8 mouse cellular contexts compared by ENCODE assay signal in the genomic region with DNA sequence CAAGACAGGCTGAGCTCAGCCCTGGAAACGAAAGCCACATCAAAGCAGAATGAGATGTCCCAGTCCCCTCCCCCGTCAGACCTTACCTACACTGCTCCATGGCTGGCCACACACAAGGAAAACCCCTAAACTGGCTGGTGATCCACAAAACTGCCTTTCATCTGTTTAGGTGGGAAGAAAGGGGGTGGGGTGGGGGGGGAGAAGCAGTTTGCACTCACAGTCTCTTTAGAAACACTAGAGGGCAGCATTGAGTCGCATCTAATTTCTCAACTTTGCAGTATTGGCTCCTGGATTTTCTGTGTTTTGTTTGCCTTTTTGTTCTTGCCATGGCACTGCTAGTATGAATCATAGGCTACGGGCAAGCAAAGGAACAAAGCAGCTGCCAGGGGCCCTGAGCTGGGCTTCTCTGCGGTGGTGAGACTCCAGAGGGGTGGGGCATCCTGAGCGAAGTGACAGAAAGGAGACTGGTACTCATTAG.
DNase-seq lines count a peak whose midpoint lies in the region; ATAC-seq and TF ChIP-seq lines count a peak whose summit lies in the region.

No protein-coding gene starts in this region.

- WGBS in heart, embryonic 11.5 days (ENCODE audit: insufficient replicate concordance) = 23% methylated on average over 6 of the region's 6 CpGs
- 8% methylated on average over 6 of the region's 6 CpGs for WGBS in lung, adult 2 months
- WGBS in neural tube, embryonic 15.5 days = 17% methylated on average over 6 of the region's 6 CpGs

- H3K4me1 ChIP-seq in heart, embryonic 11.5 days (ENCODE audit: control insufficient read depth, insufficient read depth, low read length) = peaks cover 5% of the 10 kb centered on the region
- peaks cover 9% of the 10 kb centered on the region for H3K4me1 ChIP-seq in lung, adult 2 months (ENCODE audit: control insufficient read depth, insufficient read depth, low read length)
- peaks cover 41% of the 10 kb centered on the region for H3K4me1 ChIP-seq in neural tube, embryonic 15.5 days

- H3K27ac ChIP-seq in heart, embryonic 11.5 days (ENCODE audit: low read depth, low read length) = no peak overlapping the region
- peak overlapping the region; percentile 33; the same call in 1 of the 2 replicates for H3K27ac ChIP-seq in neural tube, embryonic 15.5 days (replicated peaks)

- 0 out of 2 replicates have a peak, but pooled peaks have one; percentile 6 for ATAC-seq in heart, embryonic 11.5 days (replicated peaks; ENCODE audit: insufficient number of reproducible peaks, low FRiP score, low TSS enrichment)
- peak; percentile 32 for ATAC-seq in neural tube, embryonic 15.5 days (ENCODE audit: low FRiP score)

- no peak overlapping the region for H3K9ac ChIP-seq in heart, embryonic 11.5 days (ENCODE audit: low read depth, low read length)
- no peak overlapping the region for H3K9ac ChIP-seq in neural tube, embryonic 15.5 days (replicated peaks)

- TF ChIP-seq CTCF in lung, adult 2 months (IDR thresholded peaks at IDR 0.05; ENCODE audit: insufficient read depth, low read length) = peak; percentile 35; the same call in 1 of the 2 replicates

- no peak overlapping the region for H3K4me2 ChIP-seq in heart, embryonic 11.5 days
- H3K4me2 ChIP-seq in neural tube, embryonic 15.5 days = peak overlapping the region; percentile 9; the same call in 1 of the 2 replicates

- peaks cover 50% of the 10 kb centered on the region for H3K27me3 ChIP-seq in heart, embryonic 11.5 days (ENCODE audit: control insufficient read depth, insufficient read depth, low read length)
- peaks cover 38% of the 10 kb centered on the region for H3K27me3 ChIP-seq in neural tube, embryonic 15.5 days (replicated peaks)

- no peak overlapping the region for H3K4me3 ChIP-seq in heart, embryonic 11.5 days (ENCODE audit: low read depth, low read length)
- no peak overlapping the region for H3K4me3 ChIP-seq in lung, adult 2 months (replicated peaks; ENCODE audit: extremely low read depth, low read depth, low read length)
- H3K4me3 ChIP-seq in neural tube, embryonic 15.5 days (replicated peaks) = no peak overlapping the region

- DNase-seq in CD4-positive helper T cell, adult 2 months (ENCODE audit: low read depth, low spot score) = peak; percentile 72
- peak; percentile 66 for DNase-seq in ES-CJ7 (ENCODE audit: low read depth, low spot score)
- DNase-seq in cerebellum, postnatal 25 days = peak; percentile 73 to 79
- peak; percentile 29 to 52 for DNase-seq in kidney, postnatal 36 days
- DNase-seq in lung, adult 2 months = peak; percentile 45
- DNase-seq in spleen, adult 18-20 months = no peak

- TF ChIP-seq POLR2A in lung, adult 2 months (IDR thresholded peaks at IDR 0.05; ENCODE audit: borderline replicate concordance, extremely low read depth, low read depth, low read length) = no peak

- no peaks in the 10 kb centered on the region for H3K9me3 ChIP-seq in heart, embryonic 11.5 days (replicated peaks; ENCODE audit: control insufficient read depth, low read length)
- H3K9me3 ChIP-seq in neural tube, embryonic 15.5 days (replicated peaks) = no peaks in the 10 kb centered on the region

- no peaks in the 10 kb centered on the region for H3K36me3 ChIP-seq in heart, embryonic 11.5 days (ENCODE audit: control insufficient read depth, insufficient read depth, low read length)
- no peaks in the 10 kb centered on the region for H3K36me3 ChIP-seq in neural tube, embryonic 15.5 days

Comparison
In these comparisons a context has a peak if more than half of its experiments do, and no peak if none do; other contexts are left out.
1. DNase-seq: peak in CD4-positive helper T cell, adult 2 months (single experiment), ES-CJ7 (single experiment), cerebellum, postnatal 25 days (2 of 2), kidney, postnatal 36 days (2 of 2) and lung, adult 2 months (single experiment); none in spleen, adult 18-20 months (0 of 2).